Mouse (Mus musculus) large intestine, adult 2 months (tissue): ENCODE results near the gene Enox2. TPM values are rescaled to one million over a fixed set of nuclear protein-coding genes. Genes with fewer than 3 reads are reported as not detected.
"Not testable (repeated sequence)": the region's sequence is repeated elsewhere in the genome, so short reads cannot be mapped to it uniquely, and the experiment has no call there.

Experiments used
- DNase-seq: peaks from one replicate; pipeline ENCODE4 v3.0.0-alpha.2; 2012; ENCODE audit warnings: low read depth, low spot score
- WGBS: fragments of 180-500 bp; shearing (Covaris S2); methylation state at CpG from one replicate; pipeline ENCODE4 v1.1.7; 2018; 5-methylcytosine and 5-hydroxymethylcytosine counted together
- polyA plus RNA-seq: library from polyadenylated mRNA; depleted of rRNA; stranded (reverse); fragments of >200 nt; gene quantifications from 2 replicates; pipeline ENCODE4 v1.2.3, GENCODE M21; 2012; rRNA removed

Gene Enox2
- polyA plus RNA-seq, result 6.9 and 7.5 TPM in 2 replicates

DNA sequence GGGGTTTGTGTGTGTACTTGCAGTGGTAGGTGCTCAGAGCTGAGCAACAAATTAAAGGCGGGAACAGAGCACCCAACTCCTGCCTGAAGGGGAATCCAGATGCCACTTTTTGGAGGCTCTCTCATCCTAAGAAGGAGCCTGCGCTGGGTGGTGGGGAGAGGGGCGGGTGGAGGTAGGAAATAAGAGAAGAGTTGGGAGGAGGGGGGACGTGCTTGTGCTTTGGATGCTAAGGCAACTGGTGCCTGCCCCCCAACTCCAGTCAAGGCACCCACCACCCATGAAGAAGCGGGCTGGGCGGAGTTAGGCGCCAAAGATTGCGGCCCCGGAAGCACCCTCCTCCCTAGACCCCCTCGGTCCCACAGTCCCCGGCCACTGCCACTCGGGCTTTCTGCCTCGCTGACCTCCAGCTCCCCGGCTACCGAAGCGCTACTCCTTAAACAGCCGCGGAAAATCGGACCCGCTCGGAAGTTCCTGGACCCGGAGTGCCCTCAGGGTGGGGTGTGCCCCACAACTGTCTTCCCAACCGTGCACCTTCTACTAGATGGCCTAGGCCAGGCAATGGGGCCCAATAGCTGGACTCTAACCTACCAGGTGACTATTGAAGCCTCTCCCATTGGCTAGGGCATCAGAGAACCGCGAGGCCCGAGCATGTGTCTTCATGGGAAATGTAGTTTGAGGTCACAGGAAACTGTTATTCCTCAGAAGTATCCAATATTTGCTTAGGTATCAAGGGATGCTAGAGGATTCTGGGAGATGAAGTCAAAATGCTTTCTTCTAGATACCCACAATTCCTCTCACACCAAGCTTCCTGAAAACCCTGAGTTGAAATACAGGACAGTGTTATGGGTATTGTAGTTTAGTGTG lies at the start of gene Enox2:
Enox2 (minus strand) TSS at position 560 of the 864 bp plus-strand sequence.
- WGBS, result 19% methylated on average over 26 of the region's 26 CpGs

DNA sequence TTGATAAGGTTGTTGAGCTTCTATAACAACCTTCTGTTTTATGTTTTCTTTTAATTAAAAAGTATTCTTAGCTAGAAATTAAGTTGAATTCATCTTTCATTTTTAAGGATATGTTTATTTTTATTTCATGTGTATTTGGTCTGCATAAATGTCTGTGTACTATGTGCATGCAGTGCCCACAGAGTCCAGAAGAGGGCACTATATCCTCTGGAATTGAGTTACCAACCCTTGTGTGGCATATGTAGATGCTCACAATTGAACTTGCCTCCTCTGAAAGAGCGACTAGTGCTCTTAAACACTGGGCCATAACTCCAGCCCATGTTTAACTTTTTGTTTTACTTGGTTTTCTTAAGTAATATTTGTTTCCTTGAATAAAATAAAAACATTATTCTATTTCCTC lies 21.4 kb upstream of the Enox2 start:
- 48% methylated on average over 1 of the region's 1 CpGs for WGBS
- DNase-seq, result no peak

More for the DNA sequence above, at the start of gene Enox2:
- peak; percentile 78 for DNase-seq

DNA sequence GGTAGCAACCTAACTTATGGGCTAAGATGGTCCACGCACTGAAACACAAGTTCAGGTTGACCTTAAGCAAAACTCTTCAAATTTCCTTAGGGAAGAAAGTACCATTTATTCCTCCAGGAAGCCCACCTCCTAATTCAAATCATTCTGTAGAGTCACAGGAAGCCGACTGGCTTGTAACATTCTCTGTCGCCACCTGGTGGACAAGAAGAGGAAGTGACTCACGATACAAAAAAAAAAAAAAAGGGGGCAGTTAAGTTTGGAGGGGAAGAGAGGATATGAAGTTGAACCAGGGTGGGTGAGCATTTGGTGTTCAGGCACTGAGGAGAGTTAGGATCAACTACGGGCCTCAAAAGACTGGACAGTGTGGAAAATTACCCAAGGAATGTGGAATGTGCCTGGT lies 18.6 kb upstream of the Enox2 start:
- no peak for DNase-seq
- WGBS, result 17% methylated on average over 5 of the region's 5 CpGs

DNA sequence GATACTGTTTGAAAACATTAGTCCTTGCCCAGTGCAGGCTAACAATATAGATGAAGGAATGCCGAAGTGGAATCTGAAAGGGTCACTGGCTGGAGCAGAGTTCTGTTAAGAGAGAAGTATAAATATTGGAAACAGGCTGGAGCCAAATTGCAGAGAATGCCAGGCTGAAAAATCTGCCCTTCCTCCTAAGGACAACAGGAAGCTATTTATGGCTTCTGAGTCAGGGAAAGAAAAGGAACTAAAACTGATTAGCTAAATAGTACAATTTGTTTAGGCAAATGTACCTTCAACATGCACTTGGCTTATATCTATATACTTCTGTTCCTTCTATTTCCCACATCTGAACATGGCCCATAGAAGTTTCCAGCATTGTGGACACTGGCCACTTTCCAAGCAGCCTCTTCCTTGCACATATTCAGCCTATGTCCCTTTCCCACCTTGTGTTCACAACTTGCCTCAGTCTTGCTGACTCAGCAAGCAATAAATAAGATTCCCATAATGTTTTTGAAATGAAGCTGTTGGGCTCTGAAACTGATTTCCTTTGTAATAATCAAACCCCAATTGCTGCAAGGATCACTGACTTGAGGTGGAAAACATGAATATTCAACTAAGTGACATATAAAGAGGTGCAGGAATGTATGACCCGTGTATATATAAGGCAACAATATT lies 8.0 kb downstream of the Enox2 start:
- DNase-seq, result no peak
- 50% methylated on average over 2 of the region's 2 CpGs for WGBS

DNA sequence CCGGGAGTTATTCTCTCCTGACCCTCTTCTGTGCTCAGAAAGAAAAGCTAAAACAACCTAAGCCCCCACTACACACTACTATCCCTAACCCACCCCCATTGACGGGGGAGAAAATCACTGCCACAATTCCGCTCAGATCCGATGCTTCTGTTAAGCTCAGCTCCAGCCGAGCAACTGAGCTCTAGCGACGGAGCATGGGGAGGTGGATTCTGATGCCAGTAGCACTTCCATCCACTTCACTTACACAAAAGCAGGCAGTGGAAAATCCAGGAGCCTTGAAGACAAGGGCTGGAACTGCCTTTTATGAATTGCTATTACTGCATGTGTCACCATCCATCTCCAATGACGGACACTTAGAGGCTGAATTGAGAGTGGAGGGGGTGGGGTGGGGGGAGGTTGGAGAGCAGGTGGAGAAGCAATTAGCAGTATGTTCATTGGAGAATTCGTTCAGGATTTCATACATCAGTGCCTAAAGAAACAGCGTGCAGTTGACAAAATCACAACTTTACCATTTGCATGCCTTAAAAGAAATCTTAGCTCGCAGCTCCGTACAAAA lies 14.5 kb downstream of the Enox2 start:
- 88% methylated on average over 12 of the region's 12 CpGs for WGBS
- DNase-seq, result no peak

DNA sequence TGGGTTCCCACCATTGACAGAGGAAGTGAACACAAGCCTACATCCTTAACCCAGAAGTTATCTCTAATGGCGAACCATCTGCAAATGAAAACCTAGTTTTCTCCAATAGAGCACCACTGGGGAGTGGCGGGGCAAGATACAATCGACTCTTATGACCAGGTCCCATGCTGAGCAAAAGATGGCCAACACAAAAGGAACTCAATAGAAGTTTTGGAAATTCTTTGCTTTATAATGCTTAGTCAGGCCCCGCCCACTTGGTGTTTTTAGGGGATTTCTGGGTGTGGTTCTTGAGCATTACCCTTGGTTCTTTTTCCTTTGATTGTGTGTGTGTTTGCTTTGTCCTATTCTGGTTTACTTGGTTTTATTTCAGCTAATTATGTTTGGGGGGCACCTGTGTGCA lies 37.2 kb downstream of the Enox2 start:
- 92% methylated on average over 4 of the region's 4 CpGs for WGBS

DNA sequence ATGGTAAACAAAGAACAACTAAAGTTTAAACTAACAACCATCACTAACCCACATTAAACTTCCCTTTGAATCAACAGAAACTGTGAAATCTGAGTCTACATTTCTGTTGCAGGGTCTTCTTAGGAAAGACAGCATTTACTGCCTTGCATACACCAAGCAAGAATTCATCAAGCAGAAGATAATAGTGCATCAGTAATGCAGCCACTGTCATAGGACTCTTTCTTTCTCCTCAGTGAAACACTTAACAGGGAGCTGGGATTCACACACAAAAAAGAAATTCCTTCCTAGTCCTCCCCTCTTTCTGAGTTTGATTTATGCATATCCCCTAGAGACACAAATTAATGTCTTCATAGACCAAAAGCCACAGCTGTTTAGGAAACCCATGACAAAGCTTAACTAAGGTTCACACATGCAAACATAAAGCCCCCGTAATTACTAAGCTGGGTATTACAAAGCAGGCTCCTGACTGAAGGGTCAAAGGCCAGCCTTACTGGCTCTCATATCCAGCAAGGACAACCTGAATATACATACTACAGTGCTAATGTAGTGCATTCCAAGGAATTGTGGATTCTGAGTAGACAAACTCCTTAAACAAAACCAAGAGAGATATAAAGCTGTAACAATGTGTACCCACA lies 62.1 kb downstream of the Enox2 start:
- 62% methylated on average over 1 of the region's 1 CpGs for WGBS
- DNase-seq, result no peak

More for the DNA sequence above, 37.2 kb downstream of the Enox2 start:
- no peak for DNase-seq

DNA sequence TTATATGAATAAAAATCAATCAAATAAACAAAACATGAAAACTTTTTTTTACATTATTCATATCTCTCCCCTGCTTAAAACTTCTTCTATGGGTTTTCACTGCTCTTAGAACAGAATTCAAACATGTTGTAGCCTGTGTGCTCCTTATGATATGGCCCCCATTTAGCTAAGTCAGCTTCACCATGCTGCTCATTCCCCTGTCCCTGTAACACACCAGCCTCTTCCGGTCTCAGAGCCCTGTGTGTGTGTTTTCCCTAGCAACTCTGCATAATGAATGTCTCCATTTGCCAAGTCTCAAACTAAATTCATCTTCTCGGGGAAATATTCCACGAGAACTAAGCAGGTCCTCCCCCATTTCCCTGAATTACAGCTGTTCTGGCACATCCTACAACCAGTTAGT lies 71.6 kb downstream of the Enox2 start:
- DNase-seq, result no peak
- WGBS, result 81% methylated on average over 3 of the region's 3 CpGs

DNA sequence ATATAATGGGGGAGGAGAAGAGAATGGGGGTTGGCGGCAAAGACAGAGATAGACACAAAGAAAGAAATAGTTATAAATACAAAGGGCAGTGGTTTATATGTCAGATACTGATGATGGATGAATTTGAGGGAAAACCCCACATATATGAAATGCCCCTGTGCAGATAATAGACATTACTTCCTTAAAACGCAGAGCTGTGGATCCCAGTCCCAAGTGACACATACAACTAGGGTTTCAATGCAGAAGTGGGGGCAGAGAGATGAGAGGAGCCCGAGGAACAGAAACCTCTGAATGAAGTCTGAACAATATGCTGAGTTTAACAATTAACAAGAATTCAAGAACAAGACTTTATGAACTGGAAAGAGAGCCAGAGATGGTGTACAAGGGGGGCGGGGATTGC lies 91.7 kb downstream of the Enox2 start:
- DNase-seq, result no peak
- 75% methylated on average over 4 of the region's 4 CpGs for WGBS

DNA sequence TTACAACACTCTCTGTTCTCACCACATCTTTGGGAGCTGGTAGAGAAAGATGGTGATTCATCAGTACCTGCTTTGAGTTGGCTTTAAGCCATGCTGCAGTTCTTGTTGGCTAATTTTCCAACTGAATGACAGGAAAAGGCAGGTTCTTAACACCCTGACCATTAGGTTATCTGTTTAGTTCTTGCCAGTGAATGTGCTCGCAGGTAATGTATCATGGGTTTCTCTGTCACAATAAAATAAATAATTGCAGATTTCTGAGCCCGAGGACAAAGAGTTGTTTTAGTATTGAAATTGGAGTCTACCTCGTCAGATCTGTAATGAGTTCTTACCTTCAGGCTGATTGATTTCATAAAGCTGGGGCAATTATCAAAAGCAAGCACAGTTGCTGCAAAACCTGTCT lies 106.9 kb downstream of the Enox2 start:
- 72% methylated on average over 3 of the region's 3 CpGs for WGBS
- no peak for DNase-seq

DNA sequence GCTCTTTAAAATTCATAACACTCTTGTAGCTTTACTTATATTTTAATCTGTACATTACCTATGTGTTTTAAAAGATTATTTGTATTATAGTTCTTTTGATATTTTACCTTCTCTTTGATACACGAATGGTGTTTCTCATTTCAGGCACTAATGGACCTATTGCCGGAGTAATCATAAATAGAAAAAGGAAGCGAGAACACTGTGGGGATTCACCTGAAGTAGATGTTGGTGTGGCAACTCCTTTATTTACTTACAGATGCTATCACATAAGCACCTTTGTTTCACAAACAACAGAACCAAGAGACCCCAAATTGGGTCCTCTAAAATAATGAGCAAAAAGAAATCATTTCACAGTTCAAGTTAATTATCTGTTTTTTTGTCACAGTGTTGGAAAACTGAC lies 109.4 kb downstream of the Enox2 start:
- 89% methylated on average over 3 of the region's 3 CpGs for WGBS
- DNase-seq, result no peak

DNA sequence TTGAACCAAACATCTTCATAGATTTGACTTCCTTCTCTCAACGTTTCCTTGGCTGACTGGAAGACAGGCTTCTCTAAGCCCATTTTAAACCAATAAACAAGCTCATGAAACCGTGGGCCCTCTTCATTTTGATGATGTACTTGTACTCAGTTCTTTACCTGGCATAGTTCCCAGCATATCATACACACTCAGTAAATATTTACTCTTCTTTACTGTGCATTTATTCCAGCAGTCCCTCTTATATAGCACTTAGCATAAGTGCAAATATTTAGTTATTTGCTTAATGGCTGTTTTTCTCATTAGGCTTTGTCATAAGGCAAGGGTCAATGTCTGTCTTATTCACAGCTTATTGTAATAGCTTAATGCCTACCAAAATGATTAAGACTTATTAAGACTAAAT lies 133.8 kb downstream of the Enox2 start:
- 24% methylated on average over 2 of the region's 2 CpGs for WGBS

DNA sequence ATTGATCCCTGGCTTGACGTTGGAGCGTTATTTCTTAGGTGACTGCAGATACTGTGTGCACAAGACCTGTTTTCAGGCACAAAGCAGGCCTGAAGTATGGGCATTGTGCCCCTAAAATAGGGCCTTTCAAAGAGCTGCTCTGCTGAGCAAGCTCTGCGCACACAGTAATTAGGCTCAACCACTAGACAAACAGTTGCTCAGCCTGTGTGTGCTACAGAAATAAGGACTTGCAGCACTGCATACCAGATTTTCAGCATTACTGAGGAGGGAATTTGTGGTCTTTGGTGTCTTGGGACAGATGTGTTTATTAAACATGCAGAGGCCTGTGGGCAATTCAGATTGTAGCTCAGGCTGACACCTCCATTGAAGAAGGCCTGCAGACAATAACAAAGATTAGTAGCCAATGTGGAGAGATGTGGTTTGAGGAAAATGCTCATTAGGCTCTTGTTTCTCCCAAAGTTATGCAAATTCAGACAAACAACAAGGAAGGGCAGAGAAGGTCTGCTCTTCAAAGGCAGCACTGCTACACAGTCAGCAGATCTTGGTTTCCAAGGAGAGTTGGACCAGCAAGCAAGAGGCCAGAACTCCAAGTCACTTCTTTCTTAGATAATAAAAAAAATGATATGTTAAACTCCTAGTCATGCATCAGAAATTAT lies 163.2 kb downstream of the Enox2 start:
- DNase-seq, result no peak
- WGBS, result 87% methylated on average over 3 of the region's 3 CpGs

More for the DNA sequence above, 133.8 kb downstream of the Enox2 start:
- DNase-seq, result peak; percentile 1

DNA sequence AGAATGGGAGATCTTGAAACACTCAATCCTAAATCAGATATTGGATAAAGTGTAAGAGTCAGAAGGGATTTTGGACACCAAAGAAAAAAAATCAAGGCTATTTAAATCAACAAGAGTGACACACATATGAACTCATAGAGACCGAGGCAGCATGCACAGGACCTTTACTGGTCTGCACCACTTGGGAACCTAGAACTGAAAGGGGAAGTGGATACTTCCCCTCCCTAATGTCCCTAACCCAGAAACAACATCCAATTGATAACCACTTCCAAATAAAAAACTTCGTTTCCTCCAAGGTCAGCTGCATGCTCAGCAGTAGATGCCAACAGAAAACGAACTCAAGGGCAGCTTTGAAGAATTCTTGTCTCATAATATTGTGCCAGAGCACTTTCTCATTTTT lies 171.6 kb downstream of the Enox2 start:
- 71% methylated on average over 3 of the region's 3 CpGs for WGBS
- no peak for DNase-seq

DNA sequence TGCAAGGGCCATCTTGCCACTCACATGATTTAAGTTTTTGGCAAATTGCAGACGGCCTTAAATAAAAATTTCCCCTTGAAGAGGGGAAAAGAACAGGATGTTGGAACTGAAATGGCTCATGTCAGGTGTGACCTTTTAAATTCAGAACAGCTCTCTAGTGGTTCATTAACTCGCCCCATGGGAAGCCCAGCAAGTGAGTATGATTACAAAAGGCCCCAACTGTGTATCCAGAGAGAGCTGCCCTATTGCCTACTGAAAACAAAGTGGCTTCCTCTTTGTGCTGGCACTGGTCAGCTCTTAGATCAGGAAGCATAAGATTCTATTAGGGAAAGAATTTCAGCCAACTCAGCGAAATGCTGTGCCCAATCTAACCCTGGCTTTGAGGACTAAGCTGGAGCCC lies 175.6 kb downstream of the Enox2 start:
- WGBS, result 73% methylated on average over 3 of the region's 3 CpGs
- no peak for DNase-seq

DNA sequence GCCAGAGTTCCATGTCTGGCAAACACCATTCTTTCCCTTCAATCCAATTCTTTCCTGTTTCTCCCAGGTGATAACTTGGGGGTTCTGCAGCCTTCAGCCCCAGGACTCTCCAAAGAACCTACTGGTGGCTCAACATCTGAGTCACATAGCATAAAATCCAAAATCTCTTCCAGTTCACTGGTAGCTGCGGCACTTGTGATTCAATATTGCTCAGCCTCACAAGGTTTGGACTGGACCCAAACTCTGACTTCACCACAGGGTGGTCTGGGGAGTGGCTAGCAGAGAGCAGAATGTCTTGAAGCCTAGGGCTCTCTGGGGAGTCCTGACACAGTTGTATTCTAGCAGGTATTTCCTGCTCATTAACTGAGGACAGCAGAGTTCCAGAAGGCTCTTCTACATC lies 187.5 kb downstream of the Enox2 start:
- DNase-seq, result not testable (repeated sequence)
- 77% methylated on average over 1 of the region's 1 CpGs for WGBS

DNA sequence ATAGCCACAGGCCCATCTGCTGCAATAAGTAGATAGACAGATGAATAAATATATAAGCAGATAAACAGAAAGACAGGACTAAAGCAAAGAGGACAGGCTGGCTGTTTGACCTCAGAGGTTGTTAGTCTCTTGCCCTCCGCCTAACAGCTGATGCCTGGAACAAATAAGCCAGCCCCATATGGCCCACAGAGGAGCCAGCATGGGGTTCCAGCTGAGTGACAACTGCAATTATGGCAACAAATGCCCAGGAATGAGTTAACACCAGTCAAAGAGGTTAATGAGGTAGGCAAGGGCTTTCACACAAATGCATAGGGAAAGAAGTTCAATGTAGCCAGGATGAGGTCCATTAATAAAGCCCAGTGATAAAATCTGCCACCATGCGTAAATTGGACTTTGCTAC lies 191.8 kb downstream of the Enox2 start:
- 100% methylated on average over 2 of the region's 2 CpGs for WGBS
- no peak for DNase-seq

DNA sequence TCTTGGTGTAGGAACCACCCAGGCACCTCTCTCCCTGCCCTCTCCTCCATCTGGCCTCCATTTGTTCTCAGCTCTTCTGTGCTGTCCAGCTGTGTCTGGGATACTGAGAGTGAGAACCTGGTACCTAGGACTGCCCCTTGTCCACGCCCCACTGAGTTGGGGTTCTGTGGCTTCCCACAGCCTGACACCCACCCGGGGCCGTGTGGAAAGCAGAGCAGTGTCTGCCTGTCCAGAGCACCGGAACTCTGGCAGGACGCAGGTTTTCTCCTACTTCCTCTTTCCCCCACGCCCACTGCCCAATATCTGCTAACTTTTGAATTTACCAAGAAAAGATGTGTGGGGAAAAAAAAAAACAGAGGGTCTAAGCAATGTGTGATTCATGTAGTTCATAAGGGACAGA lies 213.0 kb downstream of the Enox2 start:
- WGBS, result 82% methylated on average over 6 of the region's 6 CpGs

DNA sequence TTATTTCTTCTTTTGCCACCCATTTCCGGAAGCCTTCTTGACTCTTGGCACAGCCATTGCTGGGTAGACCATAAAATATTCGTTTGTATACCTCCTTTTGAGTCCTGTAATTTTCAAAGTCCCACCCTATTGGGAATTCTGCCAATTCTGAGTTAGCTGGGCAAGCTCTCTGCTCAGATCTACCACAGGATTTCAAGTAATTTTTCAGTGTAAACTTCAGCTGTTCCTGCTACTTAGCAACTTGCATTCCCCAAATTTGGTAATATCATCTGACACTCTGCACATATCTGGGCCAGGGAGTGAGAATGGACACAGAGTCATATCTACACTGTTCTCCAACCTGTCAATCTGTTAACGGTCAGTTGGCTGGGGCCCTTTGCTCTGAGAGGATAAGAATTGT lies 214.5 kb downstream of the Enox2 start:
- WGBS, result 31% methylated on average over 3 of the region's 3 CpGs
- DNase-seq, result peak; percentile 27

More for the DNA sequence above, 213.0 kb downstream of the Enox2 start:
- DNase-seq, result no peak

DNA sequence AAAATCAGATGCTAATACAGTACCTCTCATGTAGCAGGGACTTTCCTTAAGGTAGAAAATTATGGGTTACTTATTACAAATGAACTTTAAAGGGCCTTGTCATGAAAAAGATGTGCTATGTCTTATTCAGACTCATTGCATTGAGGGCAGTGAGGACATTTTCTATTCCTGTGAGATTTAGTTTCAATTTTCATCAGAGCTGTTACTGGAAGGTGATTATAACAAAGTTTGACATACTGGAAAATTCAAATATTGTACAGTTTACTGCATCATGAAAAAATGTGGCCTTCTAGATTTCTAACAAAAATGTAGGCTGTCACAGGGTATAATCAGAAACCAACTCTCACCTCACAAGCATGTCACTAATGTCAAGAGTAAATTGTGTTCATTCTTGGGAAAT lies 242.9 kb downstream of the Enox2 start:
- no peak for DNase-seq
